Mouse (Mus musculus) cerebellum, adult 18-20 months (tissue): ENCODE data around the gene Zfp229.
"Not testable (repeated sequence)": the region's sequence is repeated elsewhere in the genome, so short reads cannot be mapped to it uniquely, and the experiment has no call there.

Experiments
- DNase-seq, 2 experiments: peaks; one replicate each; pipeline ENCODE4 v3.0.0; 2021

Gene Zfp229

GRCm38 (mm10) chr17:21730495-21730894 is at the start of gene Zfp229:
TSS of gene Zfp229 (plus strand) at chr17:21730795.
- not testable (repeated sequence) for DNase-seq

- no peak for DNase-seq
Observed at GRCm38 (mm10) chr17:21691560-21691959, 39.0 kb upstream of the Zfp229 start, which contains the start of gene Gm10226. TSS of gene Gm10226 (plus strand) at chr17:21691860.

- DNase-seq = no peak
Observed at GRCm38 (mm10) chr17:21693342-21693741, 37.3 kb upstream of the Zfp229 start.

GRCm38 (mm10) chr17:21696073-21696472 is 34.5 kb upstream of the Zfp229 start:
- no peak for DNase-seq

GRCm38 (mm10) chr17:21702281-21703240 is 28.0 kb upstream of the Zfp229 start:
- no peak for DNase-seq

GRCm38 (mm10) chr17:21703414-21703813 is 27.2 kb upstream of the Zfp229 start:
- DNase-seq = no peak

GRCm38 (mm10) chr17:21707343-21707996 is 23.1 kb upstream of the Zfp229 start, which contains the start of gene Zfp760:
TSS of gene Zfp760 (plus strand) at chr17:21707741.
- DNase-seq = peak; percentile 77 to 87

- DNase-seq = no peak
Observed at GRCm38 (mm10) chr17:21708401-21708800, 22.2 kb upstream of the Zfp229 start.

GRCm38 (mm10) chr17:21733049-21733448 is 2.5 kb downstream of the Zfp229 start:
- DNase-seq = no peak

GRCm38 (mm10) chr17:21733529-21734031 is 3.0 kb downstream of the Zfp229 start:
- DNase-seq = peak; percentile 74 to 76

- DNase-seq = no peak
Observed at GRCm38 (mm10) chr17:21752791-21753190, 22.2 kb downstream of the Zfp229 start.

- no peak for DNase-seq
Observed at GRCm38 (mm10) chr17:21753342-21754208, 23.0 kb downstream of the Zfp229 start.

GRCm38 (mm10) chr17:21770336-21770735 is 39.7 kb downstream of the Zfp229 start:
- no peak for DNase-seq

GRCm38 (mm10) chr17:21792256-21792655 is 61.7 kb downstream of the Zfp229 start:
- DNase-seq = no peak

GRCm38 (mm10) chr17:21801373-21801772 is 70.8 kb downstream of the Zfp229 start:
- not testable (repeated sequence) for DNase-seq
